Mouse (Mus musculus) heart, adult 2 months (tissue): Measurements from ENCODE around the gene Hint3. TPM values are rescaled to one million over a fixed set of nuclear protein-coding genes. Genes with fewer than 3 reads are reported as not detected.

Source experiments
- DNase-seq, 2 experiments: peaks; one replicate each; pipeline ENCODE4 v3.0.0; 2021
- H3K27ac ChIP-seq: fragments of 200-600 bp; 2 replicates; pipeline ENCODE4 v1.8.1; 2022
- H3K27me3 ChIP-seq: fragments of 200-500 bp; 2 replicates; pipeline ENCODE4 v1.6.1; 2012; ENCODE audit warnings: mild to moderate bottlenecking, low read length, inconsistent platforms, mixed read lengths; ENCODE audit not compliant: control insufficient read depth, insufficient read depth
- H3K36me3 ChIP-seq: fragments of 200-500 bp; 2 replicates; pipeline ENCODE4 v1.6.1; 2012; ENCODE audit warnings: low read length, inconsistent platforms; ENCODE audit not compliant: control insufficient read depth, insufficient read depth
- H3K4me1 ChIP-seq: fragments of 200-500 bp; 2 replicates; pipeline ENCODE4 v1.6.1; 2011; ENCODE audit warnings: low read length; ENCODE audit not compliant: control insufficient read depth, insufficient read depth
- H3K4me3 ChIP-seq: fragments of 200-600 bp; 2 replicates; pipeline ENCODE4 v1.8.1; 2022
- H3K79me2 ChIP-seq: fragments of 200-500 bp; replicated peaks from 2 replicates; pipeline ENCODE4 v1.6.1; 2012; ENCODE audit warnings: mild to moderate bottlenecking, inconsistent platforms, low read length, moderate library complexity, mixed read lengths; ENCODE audit not compliant: control insufficient read depth, insufficient read depth
- H3K9ac ChIP-seq: fragments of 200-500 bp; 2 replicates; pipeline ENCODE4 v1.6.1; 2012; ENCODE audit warnings: low read depth, mild to moderate bottlenecking, control low read depth, inconsistent platforms, low read length, mixed read lengths
- CTCF ChIP-seq: fragments of 200-600 bp; IDR thresholded peaks from 2 replicates; pipeline ENCODE4 v1.8.1; 2022; ENCODE audit warnings: antibody characterized with exemption, mild to moderate bottlenecking, moderate library complexity
- EP300 ChIP-seq: fragments of 200-500 bp; IDR thresholded peaks from 2 replicates; pipeline ENCODE4 v1.6.1; 2011; ENCODE audit warnings: low read depth, low read length, control low read depth; ENCODE audit not compliant: insufficient read depth
- POLR2A ChIP-seq: fragments of 200-500 bp; IDR thresholded peaks from 2 replicates; pipeline ENCODE4 v1.6.1; 2011; ENCODE audit warnings: mild to moderate bottlenecking, low read depth, low read length, control low read depth; ENCODE audit not compliant: insufficient read depth
- WGBS: fragments of 180-500 bp; shearing (Covaris S2); methylation state at CpG from one replicate; pipeline ENCODE4 v1.1.7; 2018; 5-methylcytosine and 5-hydroxymethylcytosine counted together
- intact Hi-C: fragments of 180-260 bp; cut with DNase I; formaldehyde crosslinking; loops from one replicate; pipeline ENCODE4 v1.15.1; 2025
- polyA plus RNA-seq: library from polyadenylated mRNA; depleted of rRNA; stranded (reverse); fragments of >200 nt; gene quantifications from 2 replicates; pipeline ENCODE4 v1.2.3, GENCODE M21; 2012
- total RNA-seq, 2 experiments: library from RNA; stranded (reverse); gene quantifications; 2 replicates each; pipeline ENCODE4 v1.2.3; 2021

Hint3 gene
- total and polyA plus RNA-seq, 3 experiments: 22.4 to 92.3 (median 70.1) TPM

DNA sequence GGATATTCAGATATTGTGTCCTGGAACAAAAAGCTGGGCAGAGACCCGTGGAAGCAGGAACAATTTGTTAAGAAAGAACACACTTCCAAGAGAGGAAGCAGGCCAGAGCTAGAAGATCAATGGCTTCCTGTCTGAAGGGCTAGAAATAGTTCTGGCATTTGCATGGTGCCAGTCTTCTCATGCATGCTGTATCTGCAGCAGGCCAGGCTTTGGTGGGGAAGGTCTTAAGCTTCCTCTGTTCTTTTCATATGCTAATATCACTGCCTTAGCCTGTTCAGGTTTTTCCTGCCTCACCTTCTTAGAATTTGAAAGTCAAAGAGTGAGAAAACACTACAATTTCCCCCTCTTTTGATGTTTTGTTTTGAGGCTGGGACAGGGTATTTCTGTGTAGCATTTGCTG, 1.9 kb downstream of the Hint3 start:
- Histone ChIP-seq H3K27ac (no peak overlapping the region), H3K27me3 (no peaks in the 10 kb centered on the region), H3K4me1 (no peaks in the 10 kb centered on the region; the same call in 1 of the 2 replicates), H3K79me2 (no peaks in the 10 kb centered on the region), H3K9ac (no peak overlapping the region), H3K4me3 (no peak overlapping the region), H3K36me3 (no peaks in the 10 kb centered on the region)
- intact Hi-C loops: no loop called here
- 24% methylated on average over 1 of the region's 1 CpGs for WGBS
- DNase-seq: no peak
- TF ChIP-seq POLR2A: no peak
- no peak for TF ChIP-seq EP300
- no peak for TF ChIP-seq CTCF

DNA sequence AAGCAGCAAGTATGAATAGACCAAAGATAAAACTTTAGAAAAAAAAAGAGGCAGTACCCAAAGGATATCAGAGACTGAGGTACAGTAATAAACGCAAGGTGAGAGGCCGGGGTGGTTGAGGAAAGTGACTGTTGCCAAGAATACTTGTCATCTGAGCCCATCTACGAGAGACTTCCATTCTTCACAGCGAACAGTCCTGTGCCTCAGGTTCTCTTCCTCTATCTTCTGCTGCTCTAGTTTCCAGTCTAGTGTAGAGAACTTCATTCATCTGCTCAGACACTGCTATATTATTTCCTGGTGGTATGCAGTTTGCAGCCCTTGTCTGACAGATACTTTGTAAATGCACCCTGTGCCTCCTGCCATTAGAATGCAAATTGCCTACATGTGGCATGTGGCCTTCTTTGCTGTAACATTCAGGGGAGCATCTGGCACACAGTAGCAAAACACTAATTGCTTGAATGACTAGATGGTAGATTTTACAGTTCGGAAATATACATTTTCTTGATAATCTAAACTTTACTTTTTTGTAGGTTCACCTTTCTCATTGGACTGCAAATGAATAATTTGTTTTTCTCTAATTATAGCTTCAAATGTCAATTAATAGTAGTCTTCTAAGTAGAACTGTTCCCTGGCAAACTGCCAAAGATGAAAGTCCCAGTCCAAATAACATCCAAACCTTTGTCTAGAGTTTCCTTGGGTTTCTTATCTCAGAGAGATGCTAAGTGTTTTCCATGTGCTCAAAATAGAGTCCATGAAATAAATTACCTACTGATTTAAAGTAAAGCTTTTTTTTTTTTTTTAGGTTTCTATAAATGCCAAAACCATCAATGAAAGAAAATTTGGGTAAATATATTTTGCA, 5.0 kb downstream of the Hint3 start:
- Histone ChIP-seq H3K27ac (no peak overlapping the region), H3K4me3 (no peak overlapping the region), H3K27me3 (no peaks in the 10 kb centered on the region), H3K36me3 (no peaks in the 10 kb centered on the region), H3K79me2 (no peaks in the 10 kb centered on the region), H3K9ac (no peak overlapping the region), H3K4me1 (no peaks in the 10 kb centered on the region; the same call in 1 of the 2 replicates)
- intact Hi-C loops: no loop called here
- TF ChIP-seq CTCF (no peak), POLR2A (no peak), EP300 (no peak)
- WGBS: 60% methylated on average over 5 of the region's 5 CpGs
- DNase-seq: no peak

DNA sequence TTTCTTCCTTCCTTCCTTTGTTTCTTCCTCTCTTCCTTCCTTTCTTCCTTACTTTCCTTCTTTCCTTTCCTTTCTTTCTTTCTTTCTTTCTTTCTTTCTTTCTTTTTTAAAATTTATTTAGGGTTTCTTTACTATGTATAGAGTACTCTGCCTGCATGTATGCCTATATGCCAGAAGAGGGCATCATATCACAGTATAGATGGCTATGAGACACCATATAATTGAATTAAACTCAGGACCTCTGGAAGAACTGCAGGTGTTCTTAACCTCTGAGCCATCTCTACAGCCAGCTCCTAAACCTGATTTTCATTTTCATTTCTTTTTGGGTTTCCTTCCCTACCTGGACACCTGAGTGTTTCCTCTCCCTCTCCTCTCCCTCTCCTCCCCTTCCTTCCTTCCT, 6.5 kb downstream of the Hint3 start:
- Histone ChIP-seq H3K27me3 (no peaks in the 10 kb centered on the region), H3K27ac (no peak overlapping the region), H3K36me3 (no peaks in the 10 kb centered on the region), H3K9ac (no peak overlapping the region), H3K4me1 (no peaks in the 10 kb centered on the region; the same call in 1 of the 2 replicates), H3K4me3 (no peak overlapping the region), H3K79me2 (no peaks in the 10 kb centered on the region)
- intact Hi-C loops: no loop called here
- DNase-seq: no peak
- peak; percentile 39 for TF ChIP-seq CTCF
- TF ChIP-seq POLR2A: no peak
- TF ChIP-seq EP300: no peak

DNA sequence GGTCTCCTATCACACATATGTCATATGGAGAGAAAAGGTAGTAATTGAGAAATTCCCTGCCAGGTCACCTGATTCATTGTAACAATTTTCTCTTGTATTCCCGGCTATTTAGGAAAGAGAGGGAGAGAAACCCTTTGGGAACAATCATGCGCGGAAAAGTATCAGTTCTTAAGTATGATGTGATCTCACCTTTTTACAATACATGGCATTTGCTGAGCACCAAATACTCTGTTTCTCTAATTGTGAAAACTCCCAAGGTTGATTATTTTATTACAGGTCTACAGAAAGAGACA, 10.6 kb downstream of the Hint3 start:
- 35% methylated on average over 3 of the region's 3 CpGs for WGBS
- Histone ChIP-seq H3K4me3 (peak overlapping the region; percentile 59), H3K4me1 (no peaks in the 10 kb centered on the region; the same call in 1 of the 2 replicates), H3K79me2 (no peaks in the 10 kb centered on the region), H3K36me3 (no peaks in the 10 kb centered on the region; the same call in 1 of the 2 replicates), H3K9ac (no peak overlapping the region), H3K27ac (peak overlapping the region; percentile 99), H3K27me3 (no peaks in the 10 kb centered on the region)
- intact Hi-C loops: loop anchor here (2.0 to 10.0 kb wide), 3 partner anchors 18 to 990 kb away; partner anchors contain the start of genes Hddc2, Rnf217 and Trmt11
- TF ChIP-seq CTCF (no peak), POLR2A (no peak), EP300 (no peak)
- DNase-seq: no peak

DNA sequence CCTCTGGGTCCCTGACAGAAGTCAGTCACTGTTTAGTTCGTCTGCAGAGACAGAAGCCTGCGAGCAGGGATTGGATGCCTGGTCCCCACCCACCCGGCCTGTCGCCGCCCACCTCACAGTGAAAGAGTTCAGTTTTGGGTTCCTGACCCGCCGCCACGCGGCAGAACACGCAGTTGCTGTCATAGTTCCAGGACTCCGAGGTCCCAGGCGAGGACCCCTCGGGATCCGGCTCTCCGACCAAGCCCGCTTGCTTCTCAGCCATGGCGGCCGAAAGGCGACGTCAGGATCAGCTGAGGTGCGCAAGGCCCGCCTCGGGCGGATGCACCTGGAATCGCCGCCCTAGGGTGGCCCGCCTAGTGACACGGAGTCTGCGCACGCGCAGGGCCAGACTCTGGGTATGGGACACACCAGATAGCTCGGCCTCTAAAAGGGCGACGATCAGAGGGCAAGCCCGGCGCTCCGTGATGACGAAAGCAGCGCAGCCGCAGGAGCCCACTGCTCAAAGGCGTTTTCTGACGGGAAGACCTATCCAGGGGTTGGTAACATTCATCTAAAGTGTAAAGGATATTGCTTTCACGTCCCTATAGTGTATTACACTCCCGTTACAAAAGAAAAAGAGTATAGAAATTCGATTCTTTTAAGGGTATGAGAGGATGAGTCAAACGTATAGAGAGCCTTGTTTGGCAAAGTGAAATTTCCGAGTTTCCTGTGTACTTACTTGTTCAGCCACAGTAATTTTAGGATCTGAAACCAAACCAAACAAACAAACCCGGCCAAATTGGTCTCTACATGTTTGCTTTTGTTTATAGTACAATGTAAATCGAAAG, 11.1 kb downstream of the Hint3 start:
- 1% methylated on average over 49 of the region's 49 CpGs for WGBS
- H3K4me1 ChIP-seq: no peaks in the 10 kb centered on the region; the same call in 1 of the 2 replicates
- peak; percentile 90 for TF ChIP-seq POLR2A
- TF ChIP-seq EP300: peak; percentile 48
- TF ChIP-seq CTCF: peak; percentile 52
- no peaks in the 10 kb centered on the region; the same call in 1 of the 2 replicates for H3K36me3 ChIP-seq
- intact Hi-C loops: loop anchor here (2.0 to 10.0 kb wide), 3 partner anchors 18 to 990 kb away; partner anchors contain the start of genes Hddc2, Rnf217 and Trmt11
- peak overlapping the region; percentile 59 for H3K4me3 ChIP-seq
- no peaks in the 10 kb centered on the region for H3K27me3 ChIP-seq
- DNase-seq: peak; percentile 98 to 100
- H3K79me2 ChIP-seq: no peaks in the 10 kb centered on the region
- peak overlapping the region; percentile 99 for H3K27ac ChIP-seq
- H3K9ac ChIP-seq: peak overlapping the region; percentile 63
